Mouse (Mus musculus) MEL (cell line): ENCODE results near the gene Osbpl11. TPM values are rescaled to one million over a fixed set of nuclear protein-coding genes. Genes with fewer than 3 reads are reported as not detected.
"Not testable (repeated sequence)": the region's sequence is repeated elsewhere in the genome, so short reads cannot be mapped to it uniquely, and the experiment has no call there.

ENCODE experiments used
- DNase-seq: peaks from one replicate; pipeline ENCODE4 v3.0.0; 2011; ENCODE audit warnings: low read depth, low spot score
- H3K27ac ChIP-seq: 2 replicates; pipeline ENCODE4 v1.5.1; 2012; ENCODE audit warnings: low read depth, mild to moderate bottlenecking, control low read depth, low read length, moderate library complexity; ENCODE audit not compliant: control insufficient read depth
- H3K27me3 ChIP-seq, 2 experiments: fragments of 150-350 bp in 1 of 2; sonication (generic) in 1 of 2; 2 replicates each; pipeline ENCODE4 v1.6.1; 2012; ENCODE audit warnings: low read length in 2 of 2, mild to moderate bottlenecking in 2 of 2, improper control_type of control experiment in 1 of 2, moderate library complexity in 1 of 2; ENCODE audit not compliant: insufficient read depth in 2 of 2, control insufficient read depth in 1 of 2
- H3K36me3 ChIP-seq, 2 experiments: 2 replicates each; pipeline ENCODE4 v1.6.1; 2012 to 2014; ENCODE audit warnings: low read length in 2 of 2, improper control_type of control experiment in 1 of 2, inconsistent platforms in 1 of 2, mild to moderate bottlenecking in 1 of 2; ENCODE audit not compliant: insufficient read depth in 2 of 2, control insufficient read depth in 1 of 2
- H3K4me1 ChIP-seq, 2 experiments: fragments of 150-350 bp in 1 of 2; sonication (generic) in 1 of 2; 2 replicates each; pipeline ENCODE4 v1.6.1; 2012; ENCODE audit warnings: low read length in 2 of 2, improper control_type of control experiment in 1 of 2, mild to moderate bottlenecking in 1 of 2; ENCODE audit not compliant: insufficient read depth in 2 of 2, control insufficient read depth in 1 of 2
- H3K4me3 ChIP-seq, 2 experiments: fragments of 150-350 bp in 1 of 2; sonication (generic) in 1 of 2; 2 replicates each; pipeline ENCODE4 v1.5.1; 2012; ENCODE audit warnings: low read depth in 2 of 2, low read length in 2 of 2, mild to moderate bottlenecking in 2 of 2, moderate library complexity in 2 of 2, control low read depth in 1 of 2, improper control_type of control experiment in 1 of 2; ENCODE audit not compliant: control insufficient read depth in 1 of 2, insufficient read depth in 1 of 2
- H3K79me2 ChIP-seq: 2 replicates; pipeline ENCODE4 v1.6.1; 2012; ENCODE audit warnings: mild to moderate bottlenecking, low read length, moderate library complexity; ENCODE audit not compliant: control insufficient read depth, poor library complexity, insufficient read depth
- H3K9ac ChIP-seq: 2 replicates; pipeline ENCODE4 v1.6.1; 2012; ENCODE audit warnings: low read depth, mild to moderate bottlenecking, control low read depth, low read length, moderate library complexity; ENCODE audit not compliant: control insufficient read depth, poor library complexity, severe bottlenecking
- H3K9me3 ChIP-seq: fragments of 150-350 bp; sonication (generic); replicated peaks from 2 replicates; pipeline ENCODE4 v1.6.1; 2012; ENCODE audit warnings: mild to moderate bottlenecking, low read length, improper control_type of control experiment, moderate library complexity; ENCODE audit not compliant: insufficient read depth
- BHLHE40 ChIP-seq: IDR thresholded peaks from 2 replicates; pipeline ENCODE4 v1.6.1; 2012; ENCODE audit warnings: low read depth, mild to moderate bottlenecking, inconsistent platforms, low read length, improper control_type of control experiment, borderline replicate concordance
- CHD1 ChIP-seq: IDR thresholded peaks from 2 replicates; pipeline ENCODE4 v1.6.1; 2012; ENCODE audit warnings: low read depth, mild to moderate bottlenecking, inconsistent platforms, low read length, improper control_type of control experiment
- CHD2 ChIP-seq: IDR thresholded peaks from 2 replicates; pipeline ENCODE4 v1.6.1; 2011; ENCODE audit warnings: low read length, improper control_type of control experiment
- E2F4 ChIP-seq: IDR thresholded peaks from 2 replicates; pipeline ENCODE4 v1.6.1; 2011; ENCODE audit warnings: low read depth, low read length, improper control_type of control experiment, borderline replicate concordance
- ELF1 ChIP-seq: IDR thresholded peaks from 2 replicates; pipeline ENCODE4 v1.6.1; 2014; ENCODE audit warnings: low read depth, mild to moderate bottlenecking, inconsistent platforms, low read length, improper control_type of control experiment, moderate library complexity
- ETS1 ChIP-seq: IDR thresholded peaks from 2 replicates; pipeline ENCODE4 v1.6.1; 2012; ENCODE audit warnings: low read depth, mild to moderate bottlenecking, inconsistent platforms, low read length, improper control_type of control experiment, moderate library complexity
- GATA1 ChIP-seq: IDR thresholded peaks from 2 replicates; pipeline ENCODE4 v1.6.1; 2011; ENCODE audit warnings: low read depth, low read length, improper control_type of control experiment
- JUND ChIP-seq: IDR thresholded peaks from 2 replicates; pipeline ENCODE4 v1.6.1; 2011; ENCODE audit warnings: low read depth, mild to moderate bottlenecking, improper control_type of control experiment, low read length
- MAFK ChIP-seq: IDR thresholded peaks from 2 replicates; pipeline ENCODE4 v1.6.1; 2011; ENCODE audit warnings: low read depth, mild to moderate bottlenecking, low read length, improper control_type of control experiment, borderline replicate concordance
- MEF2A ChIP-seq: IDR thresholded peaks from 2 replicates; pipeline ENCODE4 v1.6.1; 2014; ENCODE audit warnings: low read depth, mild to moderate bottlenecking, inconsistent platforms, low read length, improper control_type of control experiment; ENCODE audit not compliant: poor library complexity, insufficient replicate concordance, severe bottlenecking; ENCODE audit errors: extremely low read depth
- MYC ChIP-seq: IDR thresholded peaks from 2 replicates; pipeline ENCODE4 v1.6.1; 2011; ENCODE audit warnings: low read depth, mild to moderate bottlenecking, low read length, improper control_type of control experiment, moderate library complexity
- POLR2AphosphoS2 ChIP-seq: IDR thresholded peaks from 2 replicates; pipeline ENCODE4 v1.6.1; 2011; ENCODE audit warnings: low read length, improper control_type of control experiment
- RAD21 ChIP-seq: IDR thresholded peaks from 2 replicates; pipeline ENCODE4 v1.6.1; 2011; ENCODE audit warnings: mild to moderate bottlenecking, low read depth, low read length, improper control_type of control experiment
- TBP ChIP-seq: IDR thresholded peaks from 2 replicates; pipeline ENCODE4 v1.8.0; 2011; ENCODE audit warnings: low read depth, low read length, improper control_type of control experiment
- USF1 ChIP-seq: IDR thresholded peaks from 2 replicates; pipeline ENCODE4 v1.6.1; 2014; ENCODE audit warnings: low read depth, mild to moderate bottlenecking, inconsistent platforms, low read length, improper control_type of control experiment, moderate library complexity
- ZC3H11A ChIP-seq: IDR thresholded peaks from 2 replicates; pipeline ENCODE4 v1.6.1; 2012; ENCODE audit warnings: low read depth, mild to moderate bottlenecking, inconsistent platforms, low read length, improper control_type of control experiment
- ZMIZ1 ChIP-seq: IDR thresholded peaks from 2 replicates; pipeline ENCODE4 v1.6.1; 2012; ENCODE audit warnings: low read depth, mild to moderate bottlenecking, inconsistent platforms, low read length, improper control_type of control experiment, moderate library complexity
- ZNF384 ChIP-seq: IDR thresholded peaks from 2 replicates; pipeline ENCODE4 v1.6.1; 2012; ENCODE audit warnings: low read depth, mild to moderate bottlenecking, inconsistent platforms, low read length, improper control_type of control experiment
- polyA plus RNA-seq, 2 experiments: library from polyadenylated mRNA; stranded (reverse) in 1 of 2; unstranded in 1 of 2; fragments of >175 nt in 1 of 2; fragments of >200 nt in 1 of 2; gene quantifications; 2 replicates each; pipeline versions ENCODE4 v1.2.1 to v1.2.4; 2012; ENCODE audit warnings: low replicate concordance in 2 of 2, low read depth in 1 of 2; ENCODE audit not compliant: insufficient read length in 2 of 2, insufficient read depth in 1 of 2, missing spikeins in 1 of 2
- total RNA-seq: library from RNA; depleted of rRNA; stranded (reverse); fragments of 300-350 nt; gene quantifications from 2 replicates; pipeline ENCODE4 v1.2.3, GENCODE M21; 2012

Osbpl11 gene
- total and polyA plus RNA-seq, 3 experiments = 6.9 to 10.3 TPM; not detected in 1

DNA sequence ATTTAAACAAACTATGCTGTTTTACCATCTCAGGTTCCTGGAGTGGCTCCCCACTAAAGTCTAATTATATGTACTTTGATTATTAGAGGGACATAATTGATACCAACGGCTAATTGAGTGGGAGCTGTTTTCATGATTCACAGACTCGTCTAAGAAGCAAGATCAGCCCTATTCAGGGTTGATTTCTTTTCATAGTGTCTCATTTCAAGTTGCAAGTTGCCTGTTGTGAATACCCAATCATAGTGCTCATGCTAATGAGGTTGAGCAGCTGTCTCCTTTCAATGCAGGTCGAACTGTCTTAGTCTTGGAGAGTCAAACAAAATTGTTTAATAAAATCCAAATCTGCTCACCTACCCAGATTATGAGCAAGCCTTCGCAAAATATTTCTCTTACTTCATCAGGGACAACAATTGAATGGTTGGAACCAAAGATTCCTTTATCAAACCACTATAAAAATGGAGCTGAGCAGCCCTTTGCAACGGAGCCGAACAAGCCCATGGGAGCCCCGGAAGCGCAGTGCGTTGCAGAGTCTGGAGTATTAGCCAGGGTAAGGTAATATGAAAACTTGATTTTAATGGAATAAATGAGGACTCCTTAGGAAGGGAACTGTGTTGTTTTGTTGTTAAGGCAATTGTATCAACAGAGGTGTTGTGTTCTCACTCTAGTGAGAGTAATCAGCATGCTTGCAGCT is 31.6 kb downstream of the Osbpl11 start:
- Histone ChIP-seq H3K4me3 (no peak overlapping the region), H3K27ac (no peak overlapping the region), H3K79me2 (no peaks in the 10 kb centered on the region), H3K27me3 (no peaks in the 10 kb centered on the region), H3K9me3 (no peaks in the 10 kb centered on the region), H3K36me3 (peaks cover 0 to 2% of the 10 kb centered on the region in 2 experiments; a peak in 1 of 4 replicates), H3K4me1 (no peaks in the 10 kb centered on the region), H3K9ac (no peak overlapping the region)
- TF ChIP-seq ZMIZ1 = no peak
- TF ChIP-seq POLR2AphosphoS2 = no peak
- TF ChIP-seq MYC = no peak
- no peak for TF ChIP-seq ELF1
- TF ChIP-seq CHD2 = no peak
- TF ChIP-seq ETS1 = no peak
- TF ChIP-seq TBP = no peak
- no peak for TF ChIP-seq RAD21
- no peak for TF ChIP-seq JUND
- TF ChIP-seq USF1 = no peak
- TF ChIP-seq MAFK = no peak
- no peak for TF ChIP-seq GATA1
- no peak for TF ChIP-seq MEF2A
- TF ChIP-seq BHLHE40 = no peak
- no peak for TF ChIP-seq E2F4
- no peak for TF ChIP-seq ZC3H11A
- TF ChIP-seq ZNF384 = no peak
- no peak for TF ChIP-seq CHD1
- DNase-seq = no peak

DNA sequence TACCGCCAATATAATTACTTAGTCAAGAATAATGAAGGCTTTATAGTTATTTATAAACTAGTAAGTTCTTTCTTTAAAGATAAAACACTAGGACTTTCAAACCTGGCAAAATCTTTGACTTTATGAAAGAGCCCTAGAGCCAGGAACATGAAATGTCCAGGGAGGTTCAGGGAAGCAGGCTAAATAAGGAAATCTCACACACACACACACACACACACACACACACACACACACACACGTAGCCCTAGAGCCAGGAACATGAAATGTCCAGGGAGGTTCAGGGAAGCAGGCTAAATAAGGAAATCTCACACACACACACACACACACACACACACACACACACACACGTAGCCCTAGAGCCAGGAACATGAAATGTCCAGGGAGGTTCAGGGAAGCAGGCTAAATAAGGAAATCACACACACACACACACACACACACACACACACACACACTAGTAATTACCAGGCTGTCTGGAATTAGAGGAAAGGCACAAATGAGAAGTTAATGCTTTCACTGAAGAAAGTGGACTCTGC is 32.7 kb downstream of the Osbpl11 start:
- not testable (repeated sequence) for H3K79me2 ChIP-seq, H3K9me3 ChIP-seq, H3K4me1 ChIP-seq, H3K27me3 ChIP-seq, H3K27ac ChIP-seq, H3K36me3 ChIP-seq, H3K9ac ChIP-seq, DNase-seq, H3K4me3 ChIP-seq
